Mouse (Mus musculus): ENCODE results near the gene Yap1.
A peak's percentile ranks its signal among the peaks of the same experiment; 100 is the strongest.

Gene Yap1

GRCm38 (mm10) chr9:8004370-8004991, at the start of gene Yap1:
Yap1 (minus strand) TSS chr9:8004596.
- DNase-seq = peak; percentile 92

- DNase-seq = no peak
These were observed 38.6 kb upstream of the Yap1 start for GRCm38 (mm10) chr9:8043044-8043387.

- DNase-seq = peak; percentile 98
These were observed 38.1 kb upstream of the Yap1 start, which contains the start of gene Cfap300 for GRCm38 (mm10) chr9:8042338-8043043. Cfap300 (minus strand) TSS chr9:8042823.

- DNase-seq = no peak
These were observed 31.1 kb upstream of the Yap1 start for GRCm38 (mm10) chr9:8035546-8035945.

GRCm38 (mm10) chr9:8035091-8035490, 30.7 kb upstream of the Yap1 start:
- no peak for DNase-seq

- DNase-seq = no peak
These were observed 29.7 kb upstream of the Yap1 start for GRCm38 (mm10) chr9:8034143-8034542.

GRCm38 (mm10) chr9:8032847-8033246, 28.5 kb upstream of the Yap1 start:
- no peak for DNase-seq

- DNase-seq = no peak
These were observed 14.2 kb upstream of the Yap1 start for GRCm38 (mm10) chr9:8018609-8019008.

GRCm38 (mm10) chr9:8017253-8017913, 13.0 kb upstream of the Yap1 start:
- DNase-seq = no peak

- DNase-seq = peak; percentile 78
These were observed 810 bp downstream of the Yap1 start for GRCm38 (mm10) chr9:8003301-8004271.

GRCm38 (mm10) chr9:8002806-8003205, 1.6 kb downstream of the Yap1 start:
- no peak for DNase-seq

GRCm38 (mm10) chr9:8001352-8001751, 3.0 kb downstream of the Yap1 start:
- no peak for DNase-seq

GRCm38 (mm10) chr9:7994275-7994674, 10.1 kb downstream of the Yap1 start:
- DNase-seq = no peak

- no peak for DNase-seq
These were observed 11.7 kb downstream of the Yap1 start for GRCm38 (mm10) chr9:7992651-7993050.

GRCm38 (mm10) chr9:7990897-7991296, 13.5 kb downstream of the Yap1 start:
- no peak for DNase-seq

- DNase-seq = no peak
These were observed 17.3 kb downstream of the Yap1 start for GRCm38 (mm10) chr9:7987119-7987518.

- DNase-seq = no peak
These were observed 20.1 kb downstream of the Yap1 start for GRCm38 (mm10) chr9:7984287-7984686.

GRCm38 (mm10) chr9:7983665-7984064, 20.7 kb downstream of the Yap1 start:
- DNase-seq = no peak

GRCm38 (mm10) chr9:7980162-7980561, 24.2 kb downstream of the Yap1 start:
- no peak for DNase-seq

- DNase-seq = no peak
These were observed 25.1 kb downstream of the Yap1 start for GRCm38 (mm10) chr9:7979153-7979916.

GRCm38 (mm10) chr9:7978502-7978901, 25.9 kb downstream of the Yap1 start:
- DNase-seq = no peak

- DNase-seq = peak; percentile 28
These were observed 26.8 kb downstream of the Yap1 start for GRCm38 (mm10) chr9:7977587-7977986.

All from kidney, adult 9 months (tissue).